ENCODE assay signal across 29 mouse cellular contexts in genomic region chr8:107137591-107137990, GRCm38 (mm10). TPM values are rescaled to one million over a fixed set of nuclear protein-coding genes. Genes with fewer than 3 reads are reported as not detected.
DNase-seq lines count a peak whose midpoint lies in the region; ATAC-seq and TF ChIP-seq lines count a peak whose summit lies in the region.
"Had no signal": no experiment of that assay in that cellular context is flagged by ENCODE, and none has a peak within 500 bp of the region (broad histone marks: within the 10 kb centered on the region; RNA-seq: fewer than 3 reads in every experiment).

No protein-coding gene starts in this region.

- peak overlapping the region; percentile 68 for H3K27ac ChIP-seq in heart, adult 2 months
- H3K27ac ChIP-seq in heart, embryonic 10.5 days, result no peak overlapping the region
- H3K27ac ChIP-seq in midbrain, embryonic 11.5 days (ENCODE audit: low read depth, low read length), result no peak overlapping the region
- no peak overlapping the region for H3K27ac ChIP-seq in midbrain, embryonic 10.5 days (replicated peaks)
- no peak overlapping the region for H3K27ac ChIP-seq in forebrain, embryonic 12.5 days
- H3K27ac ChIP-seq: forebrain, embryonic 13.5 days; hindbrain, embryonic 13.5 days; layer of hippocampus, adult 2 months; left cerebral cortex, adult 2 months; limb, embryonic 12.5 days; macrophage; midbrain, embryonic 15.5 days; neural tube, embryonic 15.5 days; stomach, embryonic 15.5 days had no signal

- no peak for TF ChIP-seq CTCF in heart, adult 2 months (IDR thresholded peaks at IDR 0.05)

- H3K4me1 ChIP-seq in heart, adult 2 months (ENCODE audit: control insufficient read depth, insufficient read depth, low read length), result peaks cover 12% of the 10 kb centered on the region
- peaks cover 38% of the 10 kb centered on the region for H3K4me1 ChIP-seq in heart, embryonic 10.5 days
- H3K4me1 ChIP-seq in midbrain, embryonic 11.5 days (ENCODE audit: control insufficient read depth, insufficient read depth, low read length), result peaks cover 2% of the 10 kb centered on the region
- H3K4me1 ChIP-seq in midbrain, embryonic 10.5 days, result peaks cover 34% of the 10 kb centered on the region
- peaks cover 13% of the 10 kb centered on the region for H3K4me1 ChIP-seq in forebrain, embryonic 12.5 days
- H3K4me1 ChIP-seq: forebrain, embryonic 13.5 days; hindbrain, embryonic 13.5 days; midbrain, embryonic 15.5 days; neural tube, embryonic 15.5 days had no signal

- DNase-seq in adrenal gland, adult 2 months, result peak; percentile 66
- DNase-seq in adrenal gland, adult 18-20 months (ENCODE audit: low spot score in 2 of 2), result no peak
- no peak for DNase-seq in heart, adult 2 months
- DNase-seq in heart, embryonic 10.5 days (ENCODE audit: low spot score), result no peak
- DNase-seq in midbrain, embryonic 11.5 days (ENCODE audit: low spot score, missing footprints), result peak; percentile 57
- DNase-seq in midbrain, embryonic 10.5 days (ENCODE audit: low spot score), result no peak
- DNase-seq: cerebellum, adult 2 months; cerebellum, postnatal 14 days; heart, postnatal 36 days; retina, postnatal 1 day; right cerebral cortex, postnatal 14 days; thymus, adult 18-20 months; thymus, postnatal 25 days had no signal

- H3K79me2 ChIP-seq in heart, adult 2 months (replicated peaks; ENCODE audit: control insufficient read depth, insufficient read depth, low read length), result no peaks in the 10 kb centered on the region

- H3K36me3 ChIP-seq in heart, adult 2 months (ENCODE audit: control insufficient read depth, insufficient read depth, low read length), result peaks cover 2% of the 10 kb centered on the region; the same call in 1 of the 2 replicates
- no peaks in the 10 kb centered on the region for H3K36me3 ChIP-seq in heart, embryonic 10.5 days
- H3K36me3 ChIP-seq in midbrain, embryonic 11.5 days (ENCODE audit: control insufficient read depth, insufficient read depth, low read length), result no peaks in the 10 kb centered on the region
- H3K36me3 ChIP-seq in midbrain, embryonic 10.5 days, result no peaks in the 10 kb centered on the region
- no peaks in the 10 kb centered on the region for H3K36me3 ChIP-seq in forebrain, embryonic 12.5 days (replicated peaks)
- H3K36me3 ChIP-seq: hindbrain, embryonic 13.5 days; kidney, embryonic 15.5 days; limb, embryonic 12.5 days; midbrain, embryonic 15.5 days; neural tube, embryonic 15.5 days; stomach, embryonic 15.5 days had no signal

- no peak for ATAC-seq in midbrain, embryonic 11.5 days (ENCODE audit: low FRiP score)
- ATAC-seq in forebrain, embryonic 12.5 days (ENCODE audit: low FRiP score), result no peak
- ATAC-seq: forebrain, embryonic 13.5 days; intestine, embryonic 16.5 days; midbrain, embryonic 15.5 days; Patski had no signal

- no peak overlapping the region for H3K4me3 ChIP-seq in heart, adult 2 months
- no peak overlapping the region for H3K4me3 ChIP-seq in heart, embryonic 10.5 days
- H3K4me3 ChIP-seq in midbrain, embryonic 11.5 days (ENCODE audit: low read depth, low read length), result no peak overlapping the region
- no peak overlapping the region for H3K4me3 ChIP-seq in midbrain, embryonic 10.5 days
- no peak overlapping the region for H3K4me3 ChIP-seq in forebrain, embryonic 12.5 days (replicated peaks)
- H3K4me3 ChIP-seq: erythroblast, embryonic 14.5 days; forebrain, embryonic 13.5 days; hindbrain, embryonic 13.5 days; kidney, embryonic 15.5 days; layer of hippocampus, adult 2 months; left cerebral cortex, adult 2 months; limb, embryonic 12.5 days; midbrain, embryonic 15.5 days; neural tube, embryonic 15.5 days; stomach, embryonic 15.5 days had no signal

- no peak for TF ChIP-seq POLR2A in heart, adult 2 months (IDR thresholded peaks at IDR 0.05; ENCODE audit: insufficient read depth, low read depth, low read length)

- WGBS in heart, adult 2 months, result 85% methylated on average over 6 of the region's 6 CpGs
- WGBS in heart, embryonic 10.5 days, result 94% methylated on average over 6 of the region's 6 CpGs
- 89% methylated on average over 6 of the region's 6 CpGs for WGBS in midbrain, embryonic 11.5 days
- WGBS in midbrain, embryonic 10.5 days, result 90% methylated on average over 6 of the region's 6 CpGs
- WGBS in forebrain, embryonic 12.5 days, result 80% methylated on average over 6 of the region's 6 CpGs

- no peak overlapping the region for H3K9ac ChIP-seq in heart, adult 2 months (ENCODE audit: low read depth, low read length)
- H3K9ac ChIP-seq in midbrain, embryonic 11.5 days (ENCODE audit: low read length), result no peak overlapping the region
- no peak overlapping the region for H3K9ac ChIP-seq in forebrain, embryonic 12.5 days
- H3K9ac ChIP-seq: forebrain, embryonic 13.5 days; hindbrain, embryonic 13.5 days; kidney, embryonic 15.5 days; limb, embryonic 12.5 days; midbrain, embryonic 15.5 days; neural tube, embryonic 15.5 days; stomach, embryonic 15.5 days had no signal

- no peaks in the 10 kb centered on the region for H3K9me3 ChIP-seq in heart, embryonic 10.5 days
- no peaks in the 10 kb centered on the region for H3K9me3 ChIP-seq in midbrain, embryonic 11.5 days (ENCODE audit: control insufficient read depth, low read length)
- no peaks in the 10 kb centered on the region for H3K9me3 ChIP-seq in midbrain, embryonic 10.5 days (replicated peaks)
- no peaks in the 10 kb centered on the region for H3K9me3 ChIP-seq in forebrain, embryonic 12.5 days
- H3K9me3 ChIP-seq: forebrain, embryonic 13.5 days; hindbrain, embryonic 13.5 days; kidney, embryonic 15.5 days; limb, embryonic 12.5 days; midbrain, embryonic 15.5 days; neural tube, embryonic 15.5 days; stomach, embryonic 15.5 days had no signal

- no peak overlapping the region for H3K4me2 ChIP-seq in midbrain, embryonic 11.5 days
- no peak overlapping the region for H3K4me2 ChIP-seq in forebrain, embryonic 12.5 days
- H3K4me2 ChIP-seq: forebrain, embryonic 13.5 days; heart, embryonic 11.5 days; hindbrain, embryonic 13.5 days; kidney, embryonic 15.5 days; limb, embryonic 12.5 days; liver, embryonic 11.5 days; midbrain, embryonic 15.5 days; neural tube, embryonic 15.5 days; stomach, embryonic 15.5 days had no signal

- intact Hi-C loops in heart, adult 2 months (cut with DNase I), result loop anchor here (5.0 kb wide), 1 partner anchor 70 kb away; no protein-coding TSS in a partner anchor

- TF ChIP-seq EP300 in heart, adult 2 months (IDR thresholded peaks at IDR 0.05; ENCODE audit: insufficient read depth, low read depth, low read length), result no peak

- no peaks in the 10 kb centered on the region for H3K27me3 ChIP-seq in heart, adult 2 months (ENCODE audit: control insufficient read depth, insufficient read depth, low read length)
- no peaks in the 10 kb centered on the region for H3K27me3 ChIP-seq in heart, embryonic 10.5 days (ENCODE audit: insufficient read depth, poor library complexity, severe bottlenecking)
- H3K27me3 ChIP-seq in midbrain, embryonic 11.5 days (ENCODE audit: control insufficient read depth, insufficient read depth, low read length), result no peaks in the 10 kb centered on the region
- no peaks in the 10 kb centered on the region for H3K27me3 ChIP-seq in midbrain, embryonic 10.5 days (ENCODE audit: low read depth, poor library complexity, severe bottlenecking)
- 0 out of 2 replicates have a peak, but pooled peaks cover 2% of the 10 kb centered on the region for H3K27me3 ChIP-seq in forebrain, embryonic 12.5 days
- H3K27me3 ChIP-seq: forebrain, embryonic 13.5 days; hindbrain, embryonic 13.5 days; kidney, embryonic 15.5 days; limb, embryonic 12.5 days; midbrain, embryonic 15.5 days; neural tube, embryonic 15.5 days; Patski; stomach, embryonic 15.5 days had no signal

RNA-seq across cellular contexts. Expression of gene Cyb5b, which starts 12.8 kb away (rescaled TPM):
- 100 to 1,000 TPM; 384 to 492 TPM for total RNA-seq in adrenal gland, adult 2 months (2021)
- polyA plus RNA-seq in adrenal gland, adult 2 months (2012; rRNA removed), result 212 and 282 TPM in 2 replicates
- 100 to 1,000 TPM; 320 to 493 TPM for total RNA-seq in adrenal gland, adult 18-20 months (2021)
- total RNA-seq in heart, adult 2 months (2021), result 10 to 100 TPM; 38.8 to 41.1 TPM
- 33.2 and 50.8 TPM in 2 replicates for polyA plus RNA-seq in heart, adult 2 months (2012; rRNA removed)
- polyA plus RNA-seq in heart, embryonic 10.5 days (2016; fragmentation: Nextera tagmentation; extraction: Ambion mirVana), result 92.3 and 109 TPM in 2 replicates
- polyA plus RNA-seq in midbrain, embryonic 11.5 days (2014; fragmentation: Nextera tagmentation; extraction: Ambion mirVana), result 177 and 192 TPM in 2 replicates
- 164 and 175 TPM in 2 replicates for polyA plus RNA-seq in midbrain, embryonic 10.5 days (2016; fragmentation: Nextera tagmentation; extraction: Ambion mirVana)
- polyA plus RNA-seq in forebrain, embryonic 12.5 days (2016; fragmentation: Nextera tagmentation; extraction: Ambion mirVana), result 157 and 167 TPM in 2 replicates

RNA-seq across cellular contexts. Expression of gene Terf2, which starts 41.2 kb away (rescaled TPM):
- 10 to 100 TPM; 22.9 to 23.5 TPM for total RNA-seq in adrenal gland, adult 2 months (2021)
- polyA plus RNA-seq in adrenal gland, adult 2 months (2012; rRNA removed), result 5.5 and 6.3 TPM in 2 replicates
- total RNA-seq in adrenal gland, adult 18-20 months (2021), result 10 to 100 TPM; 20.5 to 22.6 TPM
- 10 to 100 TPM; 11.1 to 11.2 TPM for total RNA-seq in heart, adult 2 months (2021)
- 6.0 and 8.9 TPM in 2 replicates for polyA plus RNA-seq in heart, adult 2 months (2012; rRNA removed)
- 9.9 and 13.0 TPM in 2 replicates for polyA plus RNA-seq in heart, embryonic 10.5 days (2016; fragmentation: Nextera tagmentation; extraction: Ambion mirVana)
- 16.4 and 16.6 TPM in 2 replicates for polyA plus RNA-seq in midbrain, embryonic 11.5 days (2014; fragmentation: Nextera tagmentation; extraction: Ambion mirVana)
- polyA plus RNA-seq in midbrain, embryonic 10.5 days (2016; fragmentation: Nextera tagmentation; extraction: Ambion mirVana), result 19.1 and 19.6 TPM in 2 replicates
- 22.3 and 26.6 TPM in 2 replicates for polyA plus RNA-seq in forebrain, embryonic 12.5 days (2016; fragmentation: Nextera tagmentation; extraction: Ambion mirVana)

Comparison
In these comparisons a context has a peak if more than half of its experiments do, and no peak if none do; other contexts are left out.
1. DNase-seq: peak in adrenal gland, adult 2 months (single experiment) and midbrain, embryonic 11.5 days (single experiment); none in adrenal gland, adult 18-20 months (0 of 2), heart, adult 2 months (0 of 2), heart, embryonic 10.5 days (single experiment) and midbrain, embryonic 10.5 days (single experiment).